Mouse (Mus musculus): ENCODE measurements at regions not wholly inside any gene's neighbourhood (a gene's known extent, or its start where the extent isn't known, plus 50 kb on each side); places are given as distances from the start of the nearest gene placed in this dataset.

- no peaks in the 10 kb centered on the region for H3K36me3 ChIP-seq
- no peaks in the 10 kb centered on the region for H3K4me1 ChIP-seq (replicated peaks)
- 96% methylated on average over 2 of the region's 2 CpGs for WGBS
- H3K27ac ChIP-seq: no peak overlapping the region
- H3K9me3 ChIP-seq: no peaks in the 10 kb centered on the region
- no peak for DNase-seq (ENCODE audit: low spot score)
- H3K4me3 ChIP-seq: no peak overlapping the region
- no peaks in the 10 kb centered on the region for H3K27me3 ChIP-seq (ENCODE audit: insufficient read depth, poor library complexity, severe bottlenecking)
These were observed 514.1 kb downstream of the Cntnap4 start for GRCm38 (mm10) chr8:113083976-113084375.

- Histone ChIP-seq H3K36me3 (no peaks in the 10 kb centered on the region), H3K27ac (no peak overlapping the region), H3K27me3 (ENCODE audit: insufficient read depth, poor library complexity, severe bottlenecking) (no peaks in the 10 kb centered on the region), H3K9me3 (no peaks in the 10 kb centered on the region), H3K4me3 (no peak overlapping the region), H3K4me1 (replicated peaks) (no peaks in the 10 kb centered on the region)
- WGBS: 78% methylated on average over 1 of the region's 1 CpGs
- DNase-seq (ENCODE audit: low spot score): no peak
These were observed 517.7 kb downstream of the Cntnap4 start for GRCm38 (mm10) chr8:113087586-113087985.

GRCm38 (mm10) chr8:113111665-113112064, 523.7 kb upstream of the Mon1b start:
- H3K27me3 ChIP-seq (ENCODE audit: insufficient read depth, poor library complexity, severe bottlenecking): no peaks in the 10 kb centered on the region
- H3K27ac ChIP-seq: no peak overlapping the region
- H3K4me3 ChIP-seq: no peak overlapping the region
- DNase-seq (ENCODE audit: low spot score): no peak
- H3K36me3 ChIP-seq: no peaks in the 10 kb centered on the region
- WGBS: 62% methylated on average over 6 of the region's 6 CpGs
- H3K4me1 ChIP-seq (replicated peaks): no peaks in the 10 kb centered on the region
- H3K9me3 ChIP-seq: no peaks in the 10 kb centered on the region

- Histone ChIP-seq H3K4me3 (no peak overlapping the region), H3K4me1 (replicated peaks) (no peaks in the 10 kb centered on the region), H3K9me3 (no peaks in the 10 kb centered on the region), H3K27me3 (ENCODE audit: insufficient read depth, poor library complexity, severe bottlenecking) (no peaks in the 10 kb centered on the region), H3K27ac (no peak overlapping the region), H3K36me3 (no peaks in the 10 kb centered on the region)
- 85% methylated on average over 3 of the region's 3 CpGs for WGBS
- no peak for DNase-seq (ENCODE audit: low spot score)
These were observed 521.2 kb upstream of the Mon1b start for GRCm38 (mm10) chr8:113114165-113114700.

- no peaks in the 10 kb centered on the region for H3K9me3 ChIP-seq
- whole genome bisulfite sequencing: 85% methylated on average over 9 of the region's 9 CpGs
These were observed 518.1 kb upstream of the Mon1b start for GRCm38 (mm10) chr8:113117241-113117640.

GRCm38 (mm10) chr8:113125586-113125985, 509.8 kb upstream of the Mon1b start:
- Histone ChIP-seq H3K27ac (no peak overlapping the region), H3K4me1 (replicated peaks) (no peaks in the 10 kb centered on the region), H3K4me3 (no peak overlapping the region), H3K9me3 (no peaks in the 10 kb centered on the region), H3K27me3 (ENCODE audit: insufficient read depth, poor library complexity, severe bottlenecking) (no peaks in the 10 kb centered on the region), H3K36me3 (no peaks in the 10 kb centered on the region)
- 81% methylated on average over 6 of the region's 6 CpGs for WGBS
- no peak for DNase-seq (ENCODE audit: low spot score)

More at GRCm38 (mm10) chr8:113117241-113117640, 518.1 kb upstream of the Mon1b start:
- DNase-seq (ENCODE audit: low spot score): no peak
- H3K27me3 ChIP-seq (ENCODE audit: insufficient read depth, poor library complexity, severe bottlenecking): no peaks in the 10 kb centered on the region
- H3K27ac ChIP-seq: no peak overlapping the region
- H3K4me3 ChIP-seq: no peak overlapping the region
- H3K4me1 ChIP-seq (replicated peaks): no peaks in the 10 kb centered on the region
- H3K36me3 ChIP-seq: no peaks in the 10 kb centered on the region

GRCm38 (mm10) chr8:113137361-113137760, 498.0 kb upstream of the Mon1b start:
- Histone ChIP-seq H3K9me3 (no peaks in the 10 kb centered on the region), H3K4me3 (no peak overlapping the region), H3K36me3 (no peaks in the 10 kb centered on the region), H3K27me3 (ENCODE audit: insufficient read depth, poor library complexity, severe bottlenecking) (no peaks in the 10 kb centered on the region), H3K27ac (no peak overlapping the region), H3K4me1 (replicated peaks) (no peaks in the 10 kb centered on the region)
- DNase-seq (ENCODE audit: low spot score): no peak

- Histone ChIP-seq H3K4me1 (replicated peaks) (no peaks in the 10 kb centered on the region), H3K9me3 (no peaks in the 10 kb centered on the region), H3K27me3 (ENCODE audit: insufficient read depth, poor library complexity, severe bottlenecking) (no peaks in the 10 kb centered on the region), H3K36me3 (no peaks in the 10 kb centered on the region), H3K4me3 (no peak overlapping the region), H3K27ac (no peak overlapping the region)
- DNase-seq (ENCODE audit: low spot score): no peak
- WGBS: 87% methylated on average over 1 of the region's 1 CpGs
These were observed 495.4 kb upstream of the Mon1b start for GRCm38 (mm10) chr8:113140021-113140420.

GRCm38 (mm10) chr8:113141131-113141530, 494.3 kb upstream of the Mon1b start:
- Histone ChIP-seq H3K9me3 (no peaks in the 10 kb centered on the region), H3K27me3 (ENCODE audit: insufficient read depth, poor library complexity, severe bottlenecking) (no peaks in the 10 kb centered on the region), H3K27ac (no peak overlapping the region), H3K4me1 (replicated peaks) (no peaks in the 10 kb centered on the region), H3K36me3 (no peaks in the 10 kb centered on the region), H3K4me3 (no peak overlapping the region)
- 92% methylated on average over 1 of the region's 1 CpGs for WGBS
- no peak for DNase-seq (ENCODE audit: low spot score)

- H3K36me3 ChIP-seq: no peaks in the 10 kb centered on the region
- H3K4me1 ChIP-seq (replicated peaks): no peaks in the 10 kb centered on the region
- WGBS: 78% methylated on average over 1 of the region's 1 CpGs
- no peaks in the 10 kb centered on the region for H3K9me3 ChIP-seq
- H3K27me3 ChIP-seq (ENCODE audit: insufficient read depth, poor library complexity, severe bottlenecking): no peaks in the 10 kb centered on the region
- DNase-seq (ENCODE audit: low spot score): no peak
- H3K4me3 ChIP-seq: no peak overlapping the region
- no peak overlapping the region for H3K27ac ChIP-seq
These were observed 458.8 kb upstream of the Mon1b start for GRCm38 (mm10) chr8:113176591-113176990.

GRCm38 (mm10) chr8:113183186-113183585, 452.2 kb upstream of the Mon1b start:
- Histone ChIP-seq H3K27ac (no peak overlapping the region), H3K36me3 (no peaks in the 10 kb centered on the region), H3K27me3 (ENCODE audit: insufficient read depth, poor library complexity, severe bottlenecking) (no peaks in the 10 kb centered on the region), H3K4me3 (no peak overlapping the region), H3K9me3 (no peaks in the 10 kb centered on the region), H3K4me1 (replicated peaks) (0 out of 2 replicates have a peak, but pooled peaks cover 3% of the 10 kb centered on the region)
- under 1% methylated on average over 2 of the region's 2 CpGs for WGBS
- DNase-seq (ENCODE audit: low spot score): no peak

GRCm38 (mm10) chr8:113190537-113190936, 444.9 kb upstream of the Mon1b start:
- no peaks in the 10 kb centered on the region for H3K36me3 ChIP-seq
- WGBS: 88% methylated on average over 1 of the region's 1 CpGs
- no peaks in the 10 kb centered on the region for H3K4me1 ChIP-seq (replicated peaks)
- DNase-seq (ENCODE audit: low spot score): no peak
- H3K27ac ChIP-seq: no peak overlapping the region
- no peaks in the 10 kb centered on the region for H3K9me3 ChIP-seq
- H3K4me3 ChIP-seq: no peak overlapping the region
- no peaks in the 10 kb centered on the region for H3K27me3 ChIP-seq (ENCODE audit: insufficient read depth, poor library complexity, severe bottlenecking)

- WGBS: 89% methylated on average over 3 of the region's 3 CpGs
- Histone ChIP-seq H3K27me3 (ENCODE audit: insufficient read depth, poor library complexity, severe bottlenecking) (no peaks in the 10 kb centered on the region), H3K4me1 (replicated peaks) (no peaks in the 10 kb centered on the region), H3K36me3 (no peaks in the 10 kb centered on the region), H3K4me3 (no peak overlapping the region), H3K9me3 (no peaks in the 10 kb centered on the region), H3K27ac (no peak overlapping the region)
- DNase-seq (ENCODE audit: low spot score): no peak
These were observed 443.9 kb upstream of the Mon1b start for GRCm38 (mm10) chr8:113191537-113191936.
